Mouse (Mus musculus): ENCODE measurements around the gene Tcl1b4.

Tcl1b4 gene

DNA sequence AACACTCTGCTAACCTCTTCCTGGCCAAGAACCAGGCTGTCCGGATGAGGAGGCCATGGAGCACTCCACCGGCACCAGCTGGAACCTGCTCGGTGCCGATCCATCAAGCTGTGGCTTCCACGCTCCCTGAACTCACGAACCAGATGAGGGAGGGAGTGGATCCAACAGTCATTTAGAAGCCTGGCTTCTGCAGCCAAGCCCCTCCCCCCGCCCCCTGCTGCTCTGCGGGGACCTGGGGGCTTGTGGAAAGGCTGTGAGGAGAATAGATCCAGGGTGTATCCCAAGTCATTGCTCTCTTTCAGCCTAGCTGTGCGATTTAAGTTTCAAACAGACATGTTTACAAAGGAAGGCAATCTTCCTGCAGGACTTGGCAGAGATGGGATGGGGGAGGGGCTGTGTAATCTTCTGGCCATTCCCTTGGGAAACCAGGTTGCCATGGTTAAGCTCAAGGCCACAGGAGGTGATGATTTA is 47.0 kb downstream of the Tcl1b4 start:
- CTCF ChIA-PET = no interaction called here

- CTCF ChIA-PET = no interaction called here
These were observed 52.0 kb downstream of the Tcl1b4 start for GRCm38 (mm10) chr12:105253796-105254195.

Measured in spleen, embryonic (tissue).